Mouse (Mus musculus) lung, postnatal 14 days (tissue): ENCODE data around the gene Adamts4.
A peak's percentile ranks its signal among the peaks of the same experiment; 100 is the strongest.

ENCODE experiments used
- DNase-seq: peaks from one replicate; pipeline ENCODE4 v3.0.0; 2021

Gene Adamts4

GRCm38 (mm10) chr1:171249913-171250600 lies at the start of gene Adamts4:
Gene Adamts4, plus strand, starts transcription at chr1:171250421.
- DNase-seq, result no peak

GRCm38 (mm10) chr1:171200769-171201168 lies 49.5 kb upstream of the Adamts4 start:
- no peak for DNase-seq

GRCm38 (mm10) chr1:171203471-171204248 lies 46.6 kb upstream of the Adamts4 start:
- DNase-seq, result no peak

GRCm38 (mm10) chr1:171204249-171204644 lies 46.0 kb upstream of the Adamts4 start:
- DNase-seq, result no peak

GRCm38 (mm10) chr1:171205704-171206493 lies 44.3 kb upstream of the Adamts4 start:
- no peak for DNase-seq

GRCm38 (mm10) chr1:171209409-171209808 lies 40.8 kb upstream of the Adamts4 start:
- DNase-seq, result no peak

- DNase-seq, result no peak
Measured at GRCm38 (mm10) chr1:171212854-171213253, 37.4 kb upstream of the Adamts4 start.

- no peak for DNase-seq
Measured at GRCm38 (mm10) chr1:171213801-171214496, 36.3 kb upstream of the Adamts4 start, which contains the start of gene Nr1i3. Gene Nr1i3, plus strand, starts transcription at chr1:171213970.

GRCm38 (mm10) chr1:171216241-171216955 lies 33.8 kb upstream of the Adamts4 start:
- DNase-seq, result no peak

- DNase-seq, result peak; percentile 91
Measured at GRCm38 (mm10) chr1:171220871-171221270, 29.4 kb upstream of the Adamts4 start.

GRCm38 (mm10) chr1:171221281-171222193 lies 28.7 kb upstream of the Adamts4 start:
- DNase-seq, result no peak

GRCm38 (mm10) chr1:171222238-171223155 lies 27.7 kb upstream of the Adamts4 start, which contains the start of gene Tomm40l:
Gene Tomm40l, minus strand, starts transcription at chr1:171222514.
- DNase-seq, result peak; percentile 89

- no peak for DNase-seq
Measured at GRCm38 (mm10) chr1:171223168-171223567, 27.1 kb upstream of the Adamts4 start.

- no peak for DNase-seq
Measured at GRCm38 (mm10) chr1:171223796-171224195, 26.4 kb upstream of the Adamts4 start.

- DNase-seq, result no peak
Measured at GRCm38 (mm10) chr1:171224857-171225256, 25.4 kb upstream of the Adamts4 start, which contains the start of gene Apoa2. Gene Apoa2, plus strand, starts transcription at chr1:171225054.

- DNase-seq, result no peak
Measured at GRCm38 (mm10) chr1:171226780-171227179, 23.4 kb upstream of the Adamts4 start.

- no peak for DNase-seq
Measured at GRCm38 (mm10) chr1:171227879-171228278, 22.3 kb upstream of the Adamts4 start.

GRCm38 (mm10) chr1:171229750-171230149 lies 20.5 kb upstream of the Adamts4 start:
- DNase-seq, result no peak

GRCm38 (mm10) chr1:171230215-171230614 lies 20.0 kb upstream of the Adamts4 start:
- DNase-seq, result no peak

GRCm38 (mm10) chr1:171231844-171232243 lies 18.4 kb upstream of the Adamts4 start:
- no peak for DNase-seq
